Mouse (Mus musculus) olfactory bulb, adult 2 months (tissue): Measurements from ENCODE around the gene Csrnp3. TPM values are rescaled to one million over a fixed set of nuclear protein-coding genes. Genes with fewer than 3 reads are reported as not detected.
"Not testable (repeated sequence)": the region's sequence is repeated elsewhere in the genome, so short reads cannot be mapped to it uniquely, and the experiment has no call there.

ENCODE experiments used
- H3K27ac ChIP-seq: fragments of 200-500 bp; 2 replicates; pipeline ENCODE4 v1.5.1; 2012; ENCODE audit warnings: low read depth, low read length; ENCODE audit not compliant: insufficient read depth
- H3K4me1 ChIP-seq: fragments of 200-500 bp; 2 replicates; pipeline ENCODE4 v1.6.1; 2012; ENCODE audit warnings: low read length; ENCODE audit not compliant: control insufficient read depth, insufficient read depth
- H3K4me3 ChIP-seq: fragments of 200-500 bp; 2 replicates; pipeline ENCODE4 v1.5.1; 2012; ENCODE audit warnings: mild to moderate bottlenecking, low read depth, low read length, moderate library complexity; ENCODE audit not compliant: insufficient read depth
- CTCF ChIP-seq: fragments of 200-500 bp; IDR thresholded peaks from 2 replicates; pipeline ENCODE4 v1.5.1; 2012; ENCODE audit warnings: low read depth, mild to moderate bottlenecking, low read length, moderate library complexity; ENCODE audit not compliant: insufficient read depth
- POLR2A ChIP-seq: fragments of 200-500 bp; IDR thresholded peaks from 2 replicates; pipeline ENCODE4 v1.6.1; 2012; ENCODE audit warnings: mild to moderate bottlenecking, low read depth, low read length, moderate library complexity; ENCODE audit not compliant: insufficient read depth
- WGBS: fragments of 180-500 bp; shearing (Covaris S2); methylation state at CpG from one replicate; pipeline ENCODE4 v1.1.7; 2018; 5-methylcytosine and 5-hydroxymethylcytosine counted together
- polyA plus RNA-seq: library from polyadenylated mRNA; stranded (reverse); fragments of >200 nt; gene quantifications from 2 replicates; pipeline ENCODE4 v1.2.4, GENCODE M21; 2012; ENCODE audit warnings: low replicate concordance; ENCODE audit not compliant: missing spikeins, insufficient read depth, insufficient read length

Csrnp3 gene
- not detected in 2 replicates for polyA plus RNA-seq

- TF ChIP-seq POLR2A = no peak; the same call in 1 of the 2 replicates
- TF ChIP-seq CTCF = no peak
- Histone ChIP-seq H3K4me3 (peak within 1 kb of the TSS; percentile 52), H3K4me1 (no peaks in the 10 kb centered on the region), H3K27ac (peak within 1 kb of the TSS; percentile 91)
- 4% methylated on average over 6 of the region's 6 CpGs for WGBS
Observed at GRCm38 (mm10) chr2:65845551-65845950, at the start of gene Csrnp3. TSS of gene Csrnp3 (plus strand) at chr2:65845767.

GRCm38 (mm10) chr2:65801054-65801709 is 44.4 kb upstream of the Csrnp3 start:
- WGBS = 86% methylated on average over 1 of the region's 1 CpGs
- H3K27ac ChIP-seq = no peak overlapping the region

GRCm38 (mm10) chr2:65806556-65806955 is 39.0 kb upstream of the Csrnp3 start:
- Histone ChIP-seq H3K4me3 (no peak overlapping the region), H3K4me1 (no peaks in the 10 kb centered on the region), H3K27ac (no peak overlapping the region)
- TF ChIP-seq POLR2A (no peak), CTCF (no peak)
- 90% methylated on average over 6 of the region's 6 CpGs for whole genome bisulfite sequencing

More at GRCm38 (mm10) chr2:65801054-65801709, 44.4 kb upstream of the Csrnp3 start:
- no peak for TF ChIP-seq CTCF
- TF ChIP-seq POLR2A = no peak
- H3K4me3 ChIP-seq = no peak overlapping the region
- H3K4me1 ChIP-seq = no peaks in the 10 kb centered on the region

- 79% methylated on average over 6 of the region's 6 CpGs for WGBS
- not testable (repeated sequence) for H3K4me1 ChIP-seq, H3K27ac ChIP-seq, H3K4me3 ChIP-seq
Observed at GRCm38 (mm10) chr2:65811203-65811602, 34.4 kb upstream of the Csrnp3 start.

- peak overlapping the region; percentile 37; the same call in 1 of the 2 replicates for H3K4me3 ChIP-seq
- H3K27ac ChIP-seq = peak overlapping the region; percentile 46; the same call in 1 of the 2 replicates
- no peaks in the 10 kb centered on the region for H3K4me1 ChIP-seq
- 7% methylated on average over 20 of the region's 20 CpGs for WGBS
- TF ChIP-seq CTCF = no peak
- no peak for TF ChIP-seq POLR2A
Observed at GRCm38 (mm10) chr2:65818080-65818796, 27.3 kb upstream of the Csrnp3 start.

GRCm38 (mm10) chr2:65820114-65820769 is 25.3 kb upstream of the Csrnp3 start:
- Histone ChIP-seq H3K27ac (no peak overlapping the region), H3K4me1 (no peaks in the 10 kb centered on the region), H3K4me3 (no peak overlapping the region)
- 96% methylated on average over 4 of the region's 4 CpGs for WGBS
- TF ChIP-seq POLR2A = no peak
- TF ChIP-seq CTCF = no peak

GRCm38 (mm10) chr2:65826314-65826713 is 19.3 kb upstream of the Csrnp3 start:
- Histone ChIP-seq H3K27ac (no peak overlapping the region), H3K4me1 (no peaks in the 10 kb centered on the region), H3K4me3 (no peak overlapping the region)
- 98% methylated on average over 2 of the region's 2 CpGs for WGBS
- TF ChIP-seq CTCF (no peak), POLR2A (no peak)

GRCm38 (mm10) chr2:65826801-65827200 is 18.8 kb upstream of the Csrnp3 start:
- Histone ChIP-seq H3K4me1 (no peaks in the 10 kb centered on the region), H3K4me3 (no peak overlapping the region), H3K27ac (no peak overlapping the region)
- WGBS = 84% methylated on average over 6 of the region's 6 CpGs
- no peak for TF ChIP-seq CTCF

GRCm38 (mm10) chr2:65828699-65829098 is 16.9 kb upstream of the Csrnp3 start:
- 100% methylated on average over 1 of the region's 1 CpGs for WGBS
- H3K4me1 ChIP-seq = no peaks in the 10 kb centered on the region
- TF ChIP-seq POLR2A (no peak), CTCF (no peak)
- no peak overlapping the region for H3K27ac ChIP-seq
- H3K4me3 ChIP-seq = no peak overlapping the region
